Mouse (Mus musculus) liver, adult 2 months (tissue): ENCODE measurements around the gene Rusc1. TPM values are rescaled to one million over a fixed set of nuclear protein-coding genes. Genes with fewer than 3 reads are reported as not detected.

Experiments
- DNase-seq: peaks from one replicate; pipeline ENCODE4 v3.0.0-alpha.2; 2011; ENCODE audit warnings: low read depth, low spot score; ENCODE audit errors: extremely low read depth
- H3K27ac ChIP-seq: fragments of 200-500 bp; replicated peaks from 2 replicates; pipeline ENCODE4 v1.5.1; 2012; ENCODE audit warnings: low read depth, mild to moderate bottlenecking, control low read depth, inconsistent platforms, low read length; ENCODE audit not compliant: insufficient read depth
- H3K27me3 ChIP-seq: fragments of 200-500 bp; 2 replicates; pipeline ENCODE4 v1.6.1; 2012; ENCODE audit warnings: mild to moderate bottlenecking, moderate library complexity, low read length, inconsistent platforms; ENCODE audit not compliant: control insufficient read depth, insufficient read depth
- H3K36me3 ChIP-seq: fragments of 200-500 bp; 2 replicates; pipeline ENCODE4 v1.6.1; 2012; ENCODE audit warnings: low read length, inconsistent platforms; ENCODE audit not compliant: control insufficient read depth, insufficient read depth
- H3K4me1 ChIP-seq: fragments of 200-500 bp; 2 replicates; pipeline ENCODE4 v1.6.1; 2011; ENCODE audit warnings: low read length; ENCODE audit not compliant: control insufficient read depth, insufficient read depth
- H3K4me3 ChIP-seq: fragments of 200-500 bp; 2 replicates; pipeline ENCODE4 v1.5.1; 2011; ENCODE audit warnings: low read depth, mild to moderate bottlenecking, control low read depth, low read length, moderate library complexity; ENCODE audit not compliant: insufficient read depth
- H3K79me2 ChIP-seq: fragments of 200-500 bp; 2 replicates; pipeline ENCODE4 v1.6.1; 2012; ENCODE audit warnings: inconsistent platforms, mild to moderate bottlenecking, low read length, moderate library complexity; ENCODE audit not compliant: control insufficient read depth, insufficient read depth
- H3K9ac ChIP-seq: fragments of 200-500 bp; 2 replicates; pipeline ENCODE4 v1.6.1; 2012; ENCODE audit warnings: low read depth, mild to moderate bottlenecking, control low read depth, inconsistent platforms, low read length
- CTCF ChIP-seq: fragments of 200-500 bp; IDR thresholded peaks from 2 replicates; pipeline ENCODE4 v1.5.1; 2011; ENCODE audit warnings: low read depth, low read length, control low read depth
- POLR2A ChIP-seq: fragments of 200-500 bp; IDR thresholded peaks from 2 replicates; pipeline ENCODE4 v1.6.1; 2011; ENCODE audit warnings: low read length, control low read depth; ENCODE audit not compliant: insufficient read depth; ENCODE audit errors: extremely low read depth
- WGBS: fragments of 180-500 bp; shearing (Covaris S2); methylation state at CpG from one replicate; pipeline ENCODE4 v1.1.7; 2018; 5-methylcytosine and 5-hydroxymethylcytosine counted together
- polyA plus RNA-seq: library from polyadenylated mRNA; depleted of rRNA; stranded (reverse); fragments of >200 nt; gene quantifications from 2 replicates; pipeline ENCODE4 v1.2.3, GENCODE M21; 2012
- total RNA-seq: library from RNA; depleted of rRNA; stranded (reverse); fragments of >200 nt; gene quantifications from 2 replicates; pipeline ENCODE4 v1.2.3, GENCODE M21; 2014

Gene Rusc1
- total and polyA plus RNA-seq, 2 experiments: 4.8 to 18.3 TPM

GRCm38 (mm10) chr3:89092509-89093090 lies 511 bp downstream of the Rusc1 start:
- 36% methylated on average over 11 of the region's 11 CpGs for WGBS
- H3K4me3 ChIP-seq: no peak overlapping the region
- no peak overlapping the region for H3K9ac ChIP-seq
- H3K4me1 ChIP-seq: peaks cover 13% of the 10 kb centered on the region
- TF ChIP-seq CTCF (no peak), POLR2A (no peak)
- DNase-seq: peak; percentile 32
- H3K27me3 ChIP-seq: no peaks in the 10 kb centered on the region
- H3K27ac ChIP-seq: no peak overlapping the region
- H3K36me3 ChIP-seq: peaks cover 10% of the 10 kb centered on the region
- H3K79me2 ChIP-seq: no peaks in the 10 kb centered on the region

GRCm38 (mm10) chr3:89091811-89092508 lies 1.2 kb downstream of the Rusc1 start:
- Histone ChIP-seq H3K4me1 (peaks cover 13% of the 10 kb centered on the region), H3K36me3 (peaks cover 5% of the 10 kb centered on the region; the same call in 1 of the 2 replicates), H3K27ac (no peak overlapping the region), H3K9ac (no peak overlapping the region), H3K27me3 (no peaks in the 10 kb centered on the region), H3K79me2 (no peaks in the 10 kb centered on the region), H3K4me3 (no peak overlapping the region)
- DNase-seq: no peak
- TF ChIP-seq POLR2A: no peak
- no peak for TF ChIP-seq CTCF
- 28% methylated on average over 20 of the region's 20 CpGs for WGBS

GRCm38 (mm10) chr3:89090694-89091655 lies 2.1 kb downstream of the Rusc1 start:
- no peaks in the 10 kb centered on the region for H3K79me2 ChIP-seq
- no peak overlapping the region; the same call in 1 of the 2 replicates for H3K27ac ChIP-seq
- H3K4me3 ChIP-seq: peak overlapping the region; percentile 65
- 1% methylated on average over 71 of the region's 74 CpGs for WGBS
- TF ChIP-seq CTCF (peak; percentile 71), POLR2A (0 out of 2 replicates have a peak, but pooled peaks have one; percentile 16)
- peaks cover 13% of the 10 kb centered on the region for H3K4me1 ChIP-seq
- DNase-seq: peak; percentile 49
- H3K9ac ChIP-seq: peak overlapping the region; percentile 84
- H3K27me3 ChIP-seq: no peaks in the 10 kb centered on the region
- H3K36me3 ChIP-seq: peaks cover 2% of the 10 kb centered on the region; the same call in 1 of the 2 replicates

- no peaks in the 10 kb centered on the region for H3K79me2 ChIP-seq
- H3K4me1 ChIP-seq: peaks cover 13% of the 10 kb centered on the region
- H3K27me3 ChIP-seq: no peaks in the 10 kb centered on the region
- H3K27ac ChIP-seq: peak overlapping the region; percentile 65
- 1% methylated on average over 39 of the region's 40 CpGs for WGBS
- peak; percentile 89 for DNase-seq
- TF ChIP-seq CTCF (no peak), POLR2A (peak; percentile 45; the same call in 1 of the 2 replicates)
- H3K4me3 ChIP-seq: peak overlapping the region; percentile 65
- H3K36me3 ChIP-seq: no peaks in the 10 kb centered on the region; the same call in 1 of the 2 replicates
- H3K9ac ChIP-seq: peak overlapping the region; percentile 84
These were observed 3.1 kb downstream of the Rusc1 start for GRCm38 (mm10) chr3:89089882-89090591.

GRCm38 (mm10) chr3:89088974-89089373 lies 4.1 kb downstream of the Rusc1 start:
- Histone ChIP-seq H3K79me2 (no peaks in the 10 kb centered on the region), H3K4me1 (peaks cover 13% of the 10 kb centered on the region), H3K4me3 (peak overlapping the region; percentile 3; the same call in 1 of the 2 replicates), H3K27me3 (no peaks in the 10 kb centered on the region), H3K27ac (no peak overlapping the region), H3K36me3 (no peaks in the 10 kb centered on the region), H3K9ac (no peak overlapping the region; the same call in 1 of the 2 replicates)
- no peak for DNase-seq
- TF ChIP-seq CTCF (no peak), POLR2A (no peak)
- 51% methylated on average over 14 of the region's 14 CpGs for WGBS
